Mouse (Mus musculus): ENCODE results near the gene Fbxo46. TPM values are rescaled to one million over a fixed set of nuclear protein-coding genes. Genes with fewer than 3 reads are reported as not detected.
A peak's percentile ranks its signal among the peaks of the same experiment; 100 is the strongest.

Fbxo46 gene
- polyA plus RNA-seq, 1 experiment = 6.2 TPM

DNA sequence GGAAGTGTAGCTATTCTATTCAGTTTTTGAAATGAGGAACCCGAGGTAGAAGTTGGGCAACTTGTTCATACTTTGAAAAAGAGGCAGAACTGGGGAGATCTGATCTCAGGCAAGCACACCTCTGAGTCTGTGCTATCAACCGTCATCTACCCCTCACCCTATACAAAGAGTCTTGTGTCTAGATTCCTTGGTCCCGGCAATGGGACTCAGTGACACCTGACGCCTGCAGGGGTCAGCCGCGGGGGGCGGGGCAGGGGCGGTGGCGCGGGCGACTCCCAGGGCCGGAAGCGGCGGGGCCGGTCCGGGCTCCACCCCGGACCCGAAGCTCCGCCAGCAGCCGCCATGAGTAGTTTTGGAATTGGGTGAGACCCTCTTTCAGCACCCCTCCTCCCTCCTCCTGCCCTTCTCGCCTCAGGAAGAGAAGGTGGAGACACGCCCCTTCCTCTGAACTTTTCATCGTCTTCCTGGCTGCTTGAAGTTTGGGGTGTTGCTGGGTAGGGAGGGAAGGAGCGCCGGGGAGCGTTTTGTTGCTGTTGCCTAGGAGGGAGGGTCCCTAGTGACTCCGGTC is 61.3 kb downstream of the Fbxo46 start:
- no peaks in the 10 kb centered on the region for H3K27me3 ChIP-seq (ENCODE audit: control insufficient read depth, insufficient read depth, insufficient read length)

DNA sequence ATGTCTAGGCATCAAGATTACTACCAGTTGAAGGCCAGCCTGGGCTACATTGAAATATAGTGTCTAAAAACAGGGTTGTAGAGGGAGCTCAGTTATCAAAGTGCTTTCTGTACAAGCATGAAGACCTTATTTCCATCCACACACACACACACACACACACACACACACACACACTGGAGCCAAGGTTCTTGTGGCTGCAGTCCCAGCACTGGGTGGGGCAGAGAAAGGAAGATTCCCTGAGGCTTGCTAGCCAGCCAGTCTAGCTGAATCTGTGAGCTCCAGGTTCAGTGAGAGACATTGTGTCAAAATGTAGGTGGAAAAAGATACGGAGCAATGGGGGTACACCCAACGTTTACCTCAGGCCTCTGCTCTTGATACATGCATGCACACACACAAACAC is 64.6 kb downstream of the Fbxo46 start:
- Histone ChIP-seq H3K4me3 (no peak overlapping the region), H3K4me2 (ENCODE audit: low read depth) (no peak overlapping the region), H3K27me3 (ENCODE audit: control insufficient read depth, insufficient read depth, insufficient read length) (no peaks in the 10 kb centered on the region), H3K79me2 (ENCODE audit: control insufficient read depth, insufficient read depth) (no peaks in the 10 kb centered on the region), H3K36me3 (ENCODE audit: control insufficient read depth, insufficient read depth) (no peaks in the 10 kb centered on the region), H3ac (ENCODE audit: control insufficient read depth, insufficient read length) (no peak overlapping the region)
- TF ChIP-seq SRF (IDR thresholded peaks at IDR 0.05; ENCODE audit: control insufficient read depth, insufficient read length, low read depth) (no peak), MYOG (IDR thresholded peaks at IDR 0.05; ENCODE audit: control insufficient read depth in 1 of 3, insufficient read depth in 1 of 3, insufficient read length in 2 of 3, low read depth in 2 of 3) (no peak), USF1 (IDR thresholded peaks at IDR 0.05; ENCODE audit: low read depth) (no peak), TCF3 (IDR thresholded peaks at IDR 0.05; ENCODE audit: insufficient read length, low read depth) (no peak), TCF12 (IDR thresholded peaks at IDR 0.05; ENCODE audit: insufficient read depth, poor library complexity, severe bottlenecking) (no peak), CEBPB (IDR thresholded peaks at IDR 0.05; ENCODE audit: insufficient read depth, poor library complexity, severe bottlenecking) (no peak), POLR2A (IDR thresholded peaks at IDR 0.05; ENCODE audit: insufficient read length, low read depth) (no peak), E2F4 (IDR thresholded peaks at IDR 0.05; ENCODE audit: insufficient read depth) (no peak), MYOD1 (IDR thresholded peaks at IDR 0.05; ENCODE audit: control insufficient read depth in 1 of 3, insufficient read length in 2 of 3, low read depth in 2 of 3) (no peak), POLR2AphosphoS2 (IDR thresholded peaks at IDR 0.05; ENCODE audit: insufficient read length, low read depth) (no peak), REST (IDR thresholded peaks at IDR 0.05; ENCODE audit: insufficient read depth, insufficient read length) (no peak), MAX (IDR thresholded peaks at IDR 0.05; ENCODE audit: low read depth) (no peak)

More for the DNA sequence above, 61.3 kb downstream of the Fbxo46 start:
- TF ChIP-seq CEBPB (IDR thresholded peaks at IDR 0.05; ENCODE audit: insufficient read depth, poor library complexity, severe bottlenecking) (no peak), TCF12 (IDR thresholded peaks at IDR 0.05; ENCODE audit: insufficient read depth, poor library complexity, severe bottlenecking) (no peak), MYOD1 (IDR thresholded peaks at IDR 0.05; ENCODE audit: control insufficient read depth in 1 of 3, insufficient read length in 2 of 3, low read depth in 2 of 3) (peak in 1 of 3 experiments; percentile 5), USF1 (IDR thresholded peaks at IDR 0.05; ENCODE audit: low read depth) (no peak), MAX (IDR thresholded peaks at IDR 0.05; ENCODE audit: low read depth) (no peak), TCF3 (IDR thresholded peaks at IDR 0.05; ENCODE audit: insufficient read length, low read depth) (no peak)
- Histone ChIP-seq H3ac (ENCODE audit: control insufficient read depth, insufficient read length) (no peak overlapping the region), H3K4me2 (ENCODE audit: low read depth) (peak overlapping the region; percentile 96), H3K36me3 (ENCODE audit: control insufficient read depth, insufficient read depth) (no peaks in the 10 kb centered on the region), H3K4me3 (peak overlapping the region; percentile 56), H3K79me2 (ENCODE audit: control insufficient read depth, insufficient read depth) (no peaks in the 10 kb centered on the region)

GRCm38 (mm10) chr7:19184758-19185157 is 65.1 kb downstream of the Fbxo46 start:
- TF ChIP-seq USF1 (IDR thresholded peaks at IDR 0.05; ENCODE audit: low read depth) = no peak
- TF ChIP-seq TCF12 (IDR thresholded peaks at IDR 0.05; ENCODE audit: insufficient read depth, poor library complexity, severe bottlenecking) = no peak
- no peaks in the 10 kb centered on the region for H3K79me2 ChIP-seq (ENCODE audit: control insufficient read depth, insufficient read depth)
- H3K4me3 ChIP-seq = no peak overlapping the region
- H3ac ChIP-seq (ENCODE audit: control insufficient read depth, insufficient read length) = no peak overlapping the region
- no peak overlapping the region for H3K4me2 ChIP-seq (ENCODE audit: low read depth)
- no peaks in the 10 kb centered on the region for H3K27me3 ChIP-seq (ENCODE audit: control insufficient read depth, insufficient read depth, insufficient read length)
- no peaks in the 10 kb centered on the region for H3K36me3 ChIP-seq (ENCODE audit: control insufficient read depth, insufficient read depth)

Other genes starting within 250 kb of the Fbxo46 start
- not detected for gene Pglyrp1, start 248.5 kb upstream of the Fbxo46 start, polyA plus RNA-seq (2012; fragmentation: generic; extraction: Trizol)
- 7.7 TPM for gene Ccdc61, start 209.4 kb upstream of the Fbxo46 start, polyA plus RNA-seq (2012; fragmentation: generic; extraction: Trizol)
- gene Nova2, start 194.0 kb upstream of the Fbxo46 start, polyA plus RNA-seq (2012; fragmentation: generic; extraction: Trizol) = 0.06 TPM
- not detected for gene Nanos2, start 132.5 kb upstream of the Fbxo46 start, polyA plus RNA-seq (2012; fragmentation: generic; extraction: Trizol)
- 10.4 TPM for gene Mypop, start 128.6 kb upstream of the Fbxo46 start, polyA plus RNA-seq (2012; fragmentation: generic; extraction: Trizol)
- gene Irf2bp1, start 115.8 kb upstream of the Fbxo46 start, polyA plus RNA-seq (2012; fragmentation: generic; extraction: Trizol) = 27.6 TPM
- 0.12 TPM for gene Foxa3, start 96.3 kb upstream of the Fbxo46 start, polyA plus RNA-seq (2012; fragmentation: generic; extraction: Trizol)
- gene Sympk, start 95.5 kb upstream of the Fbxo46 start, polyA plus RNA-seq (2012; fragmentation: generic; extraction: Trizol) = 90.3 TPM
- gene Rsph6a, start 65.2 kb upstream of the Fbxo46 start, polyA plus RNA-seq (2012; fragmentation: generic; extraction: Trizol) = 0.04 TPM
- gene Dmwd, start 43.6 kb upstream of the Fbxo46 start, polyA plus RNA-seq (2012; fragmentation: generic; extraction: Trizol) = 83.7 TPM
- gene Dmpk, start 36.0 kb upstream of the Fbxo46 start, polyA plus RNA-seq (2012; fragmentation: generic; extraction: Trizol) = 294 TPM
- 1.6 TPM for gene Six5, start 25.3 kb upstream of the Fbxo46 start, polyA plus RNA-seq (2012; fragmentation: generic; extraction: Trizol)
- gene Gm4969, start 1.5 kb upstream of the Fbxo46 start, polyA plus RNA-seq (2012; fragmentation: generic; extraction: Trizol) = not detected
- 7.7 TPM for gene Qpctl, start 29.4 kb downstream of the Fbxo46 start, polyA plus RNA-seq (2012; fragmentation: generic; extraction: Trizol)
- gene Snrpd2, start 29.9 kb downstream of the Fbxo46 start, polyA plus RNA-seq (2012; fragmentation: generic; extraction: Trizol) = 192 TPM
- 0.48 TPM for gene Gipr, start 46.3 kb downstream of the Fbxo46 start, polyA plus RNA-seq (2012; fragmentation: generic; extraction: Trizol)
- 47.7 TPM for gene Eml2, start 56.6 kb downstream of the Fbxo46 start, polyA plus RNA-seq (2012; fragmentation: generic; extraction: Trizol)
- 0.10 TPM for gene Gpr4, start 92.7 kb downstream of the Fbxo46 start, polyA plus RNA-seq (2012; fragmentation: generic; extraction: Trizol)
- 29.8 TPM for gene Opa3, start 108.5 kb downstream of the Fbxo46 start, polyA plus RNA-seq (2012; fragmentation: generic; extraction: Trizol)
- 189 TPM for gene Vasp, start 152.0 kb downstream of the Fbxo46 start, polyA plus RNA-seq (2012; fragmentation: generic; extraction: Trizol)
- gene Ppm1n, start 160.2 kb downstream of the Fbxo46 start, polyA plus RNA-seq (2012; fragmentation: generic; extraction: Trizol) = 0.42 TPM
- gene Rtn2, start 162.8 kb downstream of the Fbxo46 start, polyA plus RNA-seq (2012; fragmentation: generic; extraction: Trizol) = 340 TPM
- gene Fosb, start 190.2 kb downstream of the Fbxo46 start, polyA plus RNA-seq (2012; fragmentation: generic; extraction: Trizol) = 0.82 TPM
- gene Ercc1, start 224.9 kb downstream of the Fbxo46 start, polyA plus RNA-seq (2012; fragmentation: generic; extraction: Trizol) = 83.1 TPM
- 13.7 TPM for gene Cd3eap, start 239.6 kb downstream of the Fbxo46 start, polyA plus RNA-seq (2012; fragmentation: generic; extraction: Trizol)
- gene Ppp1r13l, start 239.9 kb downstream of the Fbxo46 start, polyA plus RNA-seq (2012; fragmentation: generic; extraction: Trizol) = 36.0 TPM

All from myocyte (in vitro differentiated cells).